In the genomic region with DNA sequence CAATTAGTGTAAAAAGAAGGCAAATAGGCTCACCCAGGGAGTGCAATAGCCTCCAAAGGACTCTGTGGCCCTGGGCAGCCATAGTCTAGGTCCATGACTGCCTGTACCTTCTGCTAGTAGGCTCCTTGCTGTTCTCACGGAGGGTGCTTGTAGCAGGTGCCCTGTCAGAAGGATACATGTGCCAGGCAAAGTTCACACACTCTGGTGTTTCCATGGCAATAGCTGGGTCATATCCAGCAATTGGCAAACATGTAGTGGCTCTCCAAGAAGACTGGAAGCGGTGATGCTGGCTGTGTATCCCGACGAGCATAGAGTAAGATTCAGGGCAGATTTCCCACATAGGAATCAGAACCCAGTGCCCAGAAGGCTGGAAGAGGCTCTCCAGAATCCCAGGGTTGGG, we compare ENCODE assay signal across 19 mouse cellular contexts. TPM values are rescaled to one million over a fixed set of nuclear protein-coding genes. Genes with fewer than 3 reads are reported as not detected.
DNase-seq lines count a peak whose midpoint lies in the region; ATAC-seq lines count a peak whose summit lies in the region.
"Had no signal": no experiment of that assay in that cellular context is flagged by ENCODE, and none has a peak within 500 bp of the region (broad histone marks: within the 10 kb centered on the region; RNA-seq: fewer than 3 reads in every experiment).

No protein-coding gene starts in this region.

- H3K9ac ChIP-seq in hindbrain, embryonic 14.5 days: no peak overlapping the region
- H3K9ac ChIP-seq in hindbrain, embryonic 12.5 days: no peak overlapping the region
- H3K9ac ChIP-seq: embryonic facial prominence, embryonic 15.5 days; heart, embryonic 12.5 days; limb, embryonic 15.5 days; lung, embryonic 15.5 days had no signal

- H3K9me3 ChIP-seq in hindbrain, embryonic 14.5 days (ENCODE audit: control insufficient read depth, low read length): no peaks in the 10 kb centered on the region
- H3K9me3 ChIP-seq in hindbrain, embryonic 12.5 days (replicated peaks): no peaks in the 10 kb centered on the region
- H3K9me3 ChIP-seq: embryonic facial prominence, embryonic 15.5 days; heart, embryonic 12.5 days; limb, embryonic 15.5 days; lung, embryonic 15.5 days; megakaryocyte, embryonic 14.5 days had no signal

- no peaks in the 10 kb centered on the region for H3K27me3 ChIP-seq in hindbrain, embryonic 14.5 days (ENCODE audit: control insufficient read depth, insufficient read depth, low read length)
- H3K27me3 ChIP-seq in hindbrain, embryonic 12.5 days: no peaks in the 10 kb centered on the region
- H3K27me3 ChIP-seq: limb, embryonic 15.5 days; lung, embryonic 15.5 days had no signal

- ATAC-seq in hindbrain, embryonic 14.5 days (ENCODE audit: low FRiP score): 0 out of 2 replicates have a peak, but pooled peaks have one; percentile 42
- no peak for ATAC-seq in hindbrain, embryonic 12.5 days (ENCODE audit: low FRiP score)
- ATAC-seq: activated CD4-positive, CD25-positive, alpha-beta regulatory T cell, adult 4 months; CD4-positive, CD25-positive, alpha-beta regulatory T cell, adult 4 months; inflammation-experienced regulatory T-cells, adult 6 months had no signal

- no peak overlapping the region for H3K27ac ChIP-seq in hindbrain, embryonic 14.5 days
- H3K27ac ChIP-seq in hindbrain, embryonic 12.5 days: no peak overlapping the region
- H3K27ac ChIP-seq: embryonic facial prominence, embryonic 15.5 days; limb, embryonic 15.5 days; lung, embryonic 15.5 days had no signal

- no peak for DNase-seq in hindbrain, embryonic 14.5 days (ENCODE audit: low spot score)
- peak; percentile 13 for DNase-seq in lung, postnatal 25 days (ENCODE audit: low spot score)
- no peak for DNase-seq in lung, adult 18-20 months
- peak; percentile 57 for DNase-seq in brain, adult 2 months (ENCODE audit: low read depth, low spot score)
- DNase-seq in kidney, postnatal 25 days: peak; percentile 46 to 69
- DNase-seq in layer of hippocampus, postnatal 25 days (ENCODE audit: extremely low spot score in 1 of 2, low spot score in 1 of 2): no peak
- DNase-seq: adrenal gland, postnatal 25 days; gastrocnemius, postnatal 14 days; heart, postnatal 36 days; thymus, adult 2 months had no signal

- no peaks in the 10 kb centered on the region for H3K36me3 ChIP-seq in hindbrain, embryonic 14.5 days (replicated peaks; ENCODE audit: control insufficient read depth, insufficient read depth)
- no peaks in the 10 kb centered on the region for H3K36me3 ChIP-seq in hindbrain, embryonic 12.5 days
- H3K36me3 ChIP-seq: embryonic facial prominence, embryonic 15.5 days; heart, embryonic 12.5 days; limb, embryonic 15.5 days; lung, embryonic 15.5 days had no signal

- WGBS in hindbrain, embryonic 14.5 days: 75% methylated on average over 4 of the region's 4 CpGs
- WGBS in hindbrain, embryonic 12.5 days: 88% methylated on average over 4 of the region's 4 CpGs

- 0 out of 2 replicates have a peak, but pooled peaks cover 9% of the 10 kb centered on the region for H3K4me1 ChIP-seq in hindbrain, embryonic 14.5 days (replicated peaks; ENCODE audit: control insufficient read depth, insufficient read depth, low read length)
- peaks cover 28% of the 10 kb centered on the region for H3K4me1 ChIP-seq in hindbrain, embryonic 12.5 days
- H3K4me1 ChIP-seq: embryonic facial prominence, embryonic 15.5 days; lung, embryonic 15.5 days had no signal

- H3K4me3 ChIP-seq in hindbrain, embryonic 14.5 days (replicated peaks; ENCODE audit: low read length): no peak overlapping the region
- H3K4me3 ChIP-seq in hindbrain, embryonic 12.5 days: no peak overlapping the region
- H3K4me3 ChIP-seq: embryonic facial prominence, embryonic 15.5 days; heart, embryonic 12.5 days; limb, embryonic 15.5 days; lung, embryonic 15.5 days; megakaryocyte, embryonic 14.5 days had no signal

- no peak overlapping the region for H3K4me2 ChIP-seq in hindbrain, embryonic 14.5 days (replicated peaks)
- H3K4me2 ChIP-seq in hindbrain, embryonic 12.5 days (replicated peaks): no peak overlapping the region
- H3K4me2 ChIP-seq: embryonic facial prominence, embryonic 15.5 days; heart, embryonic 12.5 days; limb, embryonic 15.5 days; lung, embryonic 15.5 days had no signal

RNA-seq across cellular contexts. Expression of gene Fbrsl1, which starts 20.0 kb away (rescaled TPM):
- polyA plus RNA-seq in hindbrain, embryonic 14.5 days (2014; fragmentation: Nextera tagmentation; extraction: Ambion mirVana): 23.8 and 24.8 TPM in 2 replicates
- 34.4 and 35.5 TPM in 2 replicates for polyA plus RNA-seq in hindbrain, embryonic 12.5 days (2016; fragmentation: Nextera tagmentation; extraction: Ambion mirVana)
- 10 to 100 TPM; 83.5 to 89.3 TPM for total RNA-seq in layer of hippocampus, postnatal 25 days (2021)

Comparison
In these comparisons a context has a peak if more than half of its experiments do, and no peak if none do; other contexts are left out.
1. DNase-seq: peak in lung, postnatal 25 days (single experiment), brain, adult 2 months (single experiment) and kidney, postnatal 25 days (2 of 2); none in hindbrain, embryonic 14.5 days (single experiment), lung, adult 18-20 months (0 of 2) and layer of hippocampus, postnatal 25 days (0 of 2).